Mouse (Mus musculus) urinary bladder, adult 2 months (tissue): ENCODE data around the gene Olfr557. TPM values are rescaled to one million over a fixed set of nuclear protein-coding genes. Genes with fewer than 3 reads are reported as not detected.

ENCODE experiments used
- DNase-seq: peaks from one replicate; pipeline ENCODE4 v3.0.0; 2022; ENCODE audit warnings: low spot score
- polyA plus RNA-seq: library from polyadenylated mRNA; depleted of rRNA; stranded (reverse); fragments of >200 nt; gene quantifications from 2 replicates; pipeline ENCODE4 v1.2.3, GENCODE M21; 2012; rRNA removed

The Olfr557 gene
- polyA plus RNA-seq = not detected in 2 replicates

DNA sequence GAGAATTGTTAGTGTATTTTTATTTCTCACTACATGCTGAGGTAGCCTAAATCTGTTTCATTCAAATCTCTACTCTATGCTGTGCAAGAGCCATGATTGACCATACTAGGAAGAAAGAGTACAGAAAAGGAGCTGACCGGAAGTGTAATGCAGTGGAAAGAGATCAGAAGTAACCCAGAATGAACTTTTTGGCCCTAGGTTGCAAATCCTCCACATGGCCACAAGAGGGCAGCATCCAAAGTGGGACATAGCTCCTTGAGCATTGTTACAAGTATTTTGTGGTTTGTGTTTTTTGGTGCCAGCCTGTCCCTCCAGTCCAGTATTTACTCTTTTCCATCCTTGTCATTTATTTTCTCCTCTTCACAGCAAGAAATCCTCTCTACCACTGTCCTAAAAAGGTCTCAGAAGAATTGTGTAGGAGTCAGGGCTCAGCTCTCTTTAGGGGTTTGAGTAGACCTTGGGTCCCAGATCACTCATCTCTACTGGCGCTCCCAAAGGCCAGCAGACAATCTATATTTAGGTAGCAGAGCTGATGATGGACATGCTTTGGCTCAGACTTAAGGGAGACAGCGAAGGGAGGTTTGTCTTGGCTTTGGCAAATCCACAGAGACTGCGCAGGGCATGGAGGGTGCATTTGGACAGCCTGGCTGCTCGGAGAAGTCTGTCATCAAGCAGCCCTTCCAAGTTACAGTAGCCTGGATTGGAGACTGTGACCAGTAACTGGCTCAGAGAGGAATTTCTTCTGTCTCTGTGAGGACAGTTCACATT, at the start of gene Olfr557:
Olfr557 (plus strand) TSS at position 553 of the 768 bp plus-strand sequence.
- no peak for DNase-seq

DNA sequence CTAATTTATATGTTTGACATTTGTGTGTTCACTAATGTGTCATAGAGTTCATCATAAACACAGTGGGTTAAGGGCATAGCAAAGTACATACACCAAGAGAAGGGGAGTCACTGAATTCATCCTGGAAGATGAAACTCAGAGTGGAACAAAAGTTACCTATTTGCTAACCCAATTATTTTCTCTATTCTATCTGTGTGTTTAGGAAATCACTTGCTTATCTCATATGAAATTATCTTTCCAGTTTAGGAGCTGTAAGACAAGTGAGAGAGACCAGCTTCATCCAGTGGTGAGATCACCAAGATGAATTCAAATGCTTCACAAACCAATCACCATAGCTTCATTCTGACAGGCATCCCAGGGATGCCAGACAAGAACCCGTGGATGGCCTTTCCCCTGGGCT, 37.2 kb upstream of the Olfr557 start, which contains the start of gene Olfr555:
Olfr555 (plus strand) TSS at position 301 of the 400 bp plus-strand sequence.
- DNase-seq = no peak

DNA sequence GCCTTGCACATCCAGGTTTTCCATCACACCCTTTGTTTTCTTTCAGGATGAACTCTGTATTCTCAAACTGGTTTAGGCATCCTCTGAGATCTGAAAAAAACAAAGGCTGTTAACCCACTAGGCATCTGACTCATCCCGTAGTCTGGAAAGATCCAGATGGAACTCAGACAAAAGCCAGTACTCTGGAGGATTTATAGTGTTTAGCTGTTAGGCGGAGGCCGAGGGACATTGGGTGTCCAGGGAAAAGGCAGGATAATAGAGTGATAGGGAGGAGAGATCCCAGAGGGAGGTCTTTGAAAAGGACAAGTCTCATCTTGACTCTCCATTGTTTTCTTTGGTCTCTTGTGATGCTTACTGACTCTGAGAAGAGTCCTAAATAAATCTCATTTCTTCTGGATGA, 31.1 kb upstream of the Olfr557 start, which contains the start of gene Olfr556:
Olfr556 (plus strand) TSS at position 301 of the 400 bp plus-strand sequence.
- no peak for DNase-seq

DNA sequence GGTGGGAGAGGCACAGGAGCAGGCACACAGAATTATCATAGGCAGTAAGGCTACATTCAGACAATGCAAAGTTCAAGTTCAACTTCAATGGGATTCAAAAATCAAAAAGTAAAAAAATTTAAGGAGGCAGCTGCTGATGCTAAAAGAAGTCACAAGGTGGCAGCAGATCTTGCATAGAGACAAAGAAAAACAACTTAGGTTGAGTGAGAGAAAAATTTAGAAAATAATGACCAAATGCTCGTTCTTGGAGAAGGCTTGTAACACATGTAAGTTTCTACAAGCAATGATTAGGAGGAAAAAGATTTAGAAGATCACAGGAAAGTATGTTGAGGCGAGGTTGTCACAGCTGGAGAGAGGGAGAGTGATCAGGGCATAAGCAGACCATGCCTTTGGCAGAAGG, 30.3 kb upstream of the Olfr557 start:
- DNase-seq = no peak

DNA sequence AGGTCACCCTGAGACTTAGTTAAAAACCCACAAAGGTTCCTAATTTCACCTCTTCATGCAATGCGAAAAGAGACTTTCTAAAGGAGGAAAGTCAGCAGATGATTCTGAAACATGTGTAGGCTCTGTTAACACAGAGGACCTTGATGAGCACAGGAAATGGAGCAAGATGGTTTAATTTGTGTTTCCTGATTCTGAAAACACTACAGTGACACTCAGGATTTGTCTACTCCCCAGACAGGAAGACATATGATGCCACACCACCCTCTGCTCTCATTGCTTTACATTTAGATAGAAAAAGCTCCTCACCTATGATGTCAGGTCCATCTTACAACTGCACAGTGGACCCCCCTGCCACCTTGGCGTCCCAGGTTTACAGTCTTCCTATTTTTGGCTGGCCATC, 19.5 kb upstream of the Olfr557 start:
- DNase-seq = no peak

DNA sequence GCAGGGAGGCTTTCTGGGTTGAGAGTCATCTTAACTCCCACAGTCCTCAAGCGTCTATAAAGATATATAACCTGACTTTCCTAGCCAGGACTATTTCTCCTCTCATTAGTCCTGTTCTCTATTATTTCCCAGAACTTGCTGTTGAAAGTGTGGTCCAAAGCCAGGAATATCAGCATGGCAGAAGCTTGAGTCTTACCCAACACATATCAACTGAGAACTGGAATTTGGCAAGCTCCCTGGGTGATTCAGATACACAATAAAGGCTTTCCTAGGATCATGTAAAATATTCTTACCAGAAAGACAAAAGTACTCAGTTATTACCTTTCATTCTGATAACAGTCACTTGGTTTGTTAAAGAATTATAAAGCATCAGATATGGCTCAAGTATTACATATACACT, 13.8 kb upstream of the Olfr557 start:
- no peak for DNase-seq

DNA sequence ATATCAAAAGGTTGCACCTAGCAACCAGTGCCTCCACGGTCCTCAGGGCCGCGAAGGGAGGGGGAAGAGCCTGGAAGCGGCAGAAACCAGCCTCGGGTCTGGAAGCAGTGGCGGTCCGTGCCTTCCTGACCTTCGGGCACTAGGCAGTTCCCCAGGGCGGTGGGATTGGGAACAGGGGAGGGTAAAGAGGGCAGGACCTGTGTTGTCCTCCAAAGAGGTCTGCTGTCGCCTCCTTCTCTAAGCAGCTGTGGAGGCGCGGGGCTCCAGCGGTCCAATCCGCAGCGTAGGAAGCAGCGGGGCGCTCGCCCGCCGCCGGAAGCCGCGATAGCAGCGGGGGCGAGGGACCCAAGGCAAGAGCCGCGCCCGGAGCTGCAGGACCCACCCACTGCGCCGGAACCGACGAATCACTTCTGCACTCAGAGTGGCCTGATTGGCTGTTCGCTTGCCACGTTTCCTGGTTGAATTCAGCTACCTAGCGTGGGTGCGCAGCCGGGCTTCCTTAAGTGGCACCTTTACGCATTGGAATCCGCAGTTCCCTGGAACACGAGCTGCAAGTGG, 8.7 kb upstream of the Olfr557 start, which contains the start of gene Trim68:
Trim68 (minus strand) TSS at position 384 of the 558 bp plus-strand sequence.
- peak; percentile 82 for DNase-seq

DNA sequence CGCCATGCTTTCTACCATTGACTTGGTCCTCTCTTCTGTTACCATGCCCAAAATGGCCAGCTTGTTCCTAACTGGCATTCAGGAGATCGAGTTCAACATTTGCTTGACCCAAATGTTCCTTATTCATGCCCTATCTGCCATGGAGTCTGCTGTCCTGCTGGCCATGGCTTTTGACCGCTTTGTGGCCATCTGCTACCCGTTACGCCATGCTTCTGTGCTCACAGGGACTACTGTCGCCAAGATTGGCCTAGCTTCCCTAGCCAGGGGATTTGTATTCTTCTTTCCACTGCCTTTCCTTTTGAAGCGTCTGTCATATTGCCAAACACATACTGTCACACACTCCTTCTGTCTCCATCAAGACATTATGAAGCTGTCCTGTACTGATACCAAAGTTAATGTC, 2.8 kb downstream of the Olfr557 start:
- no peak for DNase-seq

DNA sequence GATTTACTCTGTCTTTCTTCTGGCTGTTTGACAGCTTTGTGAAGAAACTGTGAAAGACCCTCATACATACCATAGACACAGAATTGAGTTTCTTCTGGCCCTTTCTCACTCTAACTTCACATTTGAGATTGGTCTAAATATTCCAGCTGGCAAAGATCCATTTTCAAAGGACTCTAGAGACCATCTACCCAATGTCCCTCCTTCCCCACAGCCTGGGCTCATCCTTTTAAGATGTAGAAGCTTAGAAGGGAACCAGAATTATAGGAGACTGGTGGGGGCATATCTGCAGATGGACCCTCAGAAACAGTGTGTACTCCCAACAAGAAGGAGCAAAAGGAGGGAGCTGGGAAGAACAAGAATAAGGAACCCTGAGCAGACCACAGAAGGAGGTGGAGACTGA, 6.2 kb downstream of the Olfr557 start, which contains the start of gene Olfr558:
Olfr558 (plus strand) TSS at position 301 of the 400 bp plus-strand sequence.
- DNase-seq = no peak

DNA sequence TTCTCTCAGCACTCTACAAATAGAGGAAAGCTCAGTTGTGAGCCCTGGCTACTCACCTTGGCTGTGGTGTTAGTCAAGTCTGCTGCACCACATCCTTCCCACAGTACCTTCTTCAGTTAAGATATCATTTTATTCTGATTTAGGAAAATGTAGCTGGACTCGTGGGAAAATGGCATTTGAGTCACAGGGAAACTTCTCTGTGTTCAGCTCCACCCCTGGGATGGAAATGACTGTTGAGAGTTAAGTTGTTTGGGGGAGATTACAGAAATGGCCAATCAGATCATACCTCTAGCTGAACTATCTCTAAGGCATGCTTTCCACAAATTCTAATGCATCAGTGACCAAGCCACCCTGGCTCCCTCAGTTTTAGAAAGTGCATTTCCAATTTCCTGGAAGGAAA, 23.3 kb downstream of the Olfr557 start, which contains the start of gene Olfr33:
Olfr33 (minus strand) TSS at position 101 of the 400 bp plus-strand sequence.
- DNase-seq = no peak

DNA sequence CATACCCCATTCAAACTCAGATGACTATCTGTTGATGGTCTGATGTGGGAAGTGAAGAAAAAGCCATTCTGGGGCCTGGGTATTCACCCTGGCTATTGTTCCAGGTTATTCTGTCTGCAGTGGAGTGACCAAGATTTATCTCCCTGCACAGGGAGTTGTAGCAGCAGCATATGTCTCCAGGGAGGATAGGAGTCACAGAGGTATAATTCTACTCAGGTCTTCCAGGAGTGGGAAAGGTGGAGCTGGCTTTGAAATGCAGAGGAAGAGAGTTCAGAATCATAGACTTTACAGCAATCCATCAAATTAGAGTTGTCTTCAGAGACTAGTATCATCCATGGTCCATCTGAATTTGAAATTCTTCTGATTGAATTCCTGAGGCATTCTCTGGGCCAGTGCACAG, 31.7 kb downstream of the Olfr557 start, which contains the start of gene Olfr559:
Olfr559 (minus strand) TSS at position 101 of the 400 bp plus-strand sequence.
- no peak for DNase-seq

DNA sequence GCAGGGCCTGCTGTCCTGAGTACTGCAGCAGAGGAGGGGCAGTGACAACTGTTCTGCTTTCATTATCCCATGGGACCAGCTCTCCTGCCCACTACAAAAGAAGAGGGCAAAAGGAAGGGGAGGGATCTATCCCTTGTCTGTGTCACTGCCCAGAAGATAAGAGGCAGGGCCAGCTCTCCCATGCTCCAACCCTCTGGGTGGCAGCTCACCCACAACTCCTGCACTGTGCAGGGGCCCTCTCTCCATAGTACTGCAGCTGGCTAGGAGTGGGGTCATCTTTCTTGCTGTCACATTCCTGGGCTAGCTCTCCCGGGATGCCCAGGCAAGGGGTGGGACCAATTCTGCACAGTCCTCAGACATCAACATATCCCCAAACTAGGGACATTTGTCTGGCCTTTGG, 38.1 kb downstream of the Olfr557 start:
- no peak for DNase-seq

DNA sequence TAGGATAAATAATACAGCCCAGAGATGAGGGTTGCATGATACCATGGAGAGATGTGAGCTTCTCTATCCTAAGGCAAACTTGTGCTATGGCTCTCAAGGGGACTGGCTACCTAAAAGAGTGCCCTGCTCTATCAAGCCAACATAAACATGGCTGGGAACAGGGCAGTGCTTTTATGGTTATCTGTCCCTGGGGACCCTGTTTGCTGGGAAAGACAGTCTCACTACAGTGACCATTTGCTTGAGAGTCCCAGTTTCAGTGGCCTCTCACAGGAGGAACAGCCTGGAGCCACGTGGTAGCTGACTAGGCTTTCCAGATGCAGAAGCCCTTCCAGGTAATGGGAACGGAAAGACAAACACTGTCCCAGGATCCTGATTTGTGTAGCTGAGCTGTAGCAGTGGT, 42.0 kb downstream of the Olfr557 start:
- DNase-seq = no peak

Other genes with a start within 250 kb of the Olfr557 start
- gene Olfr543, start 214.2 kb upstream of the Olfr557 start, polyA plus RNA-seq = not detected in 2 replicates
- not detected in 2 replicates for gene Olfr544, start 207.6 kb upstream of the Olfr557 start, polyA plus RNA-seq
- gene Olfr545, start 196.3 kb upstream of the Olfr557 start, polyA plus RNA-seq = not detected in 2 replicates
- gene Olfr547, start 161.2 kb upstream of the Olfr557 start, polyA plus RNA-seq = not detected in 2 replicates
- not detected in 2 replicates for gene Olfr548-ps1, start 155.0 kb upstream of the Olfr557 start, polyA plus RNA-seq
- not detected in 2 replicates for gene Olfr549, start 146.0 kb upstream of the Olfr557 start, polyA plus RNA-seq
- 12.9 and 14.2 TPM in 2 replicates for gene Trim21, start 130.4 kb upstream of the Olfr557 start, polyA plus RNA-seq
- gene Olfr550, start 124.5 kb upstream of the Olfr557 start, polyA plus RNA-seq = not detected in 2 replicates
- gene Olfr551, start 104.0 kb upstream of the Olfr557 start, polyA plus RNA-seq = not detected in 2 replicates
- not detected in 2 replicates for gene Olfr552, start 98.1 kb upstream of the Olfr557 start, polyA plus RNA-seq
- gene Olfr553, start 77.7 kb upstream of the Olfr557 start, polyA plus RNA-seq = not detected in 2 replicates
- not detected in 2 replicates for gene Olfr554, start 57.5 kb upstream of the Olfr557 start, polyA plus RNA-seq
- gene Olfr555, start 37.1 kb upstream of the Olfr557 start, polyA plus RNA-seq = not detected in 2 replicates
- gene Olfr556, start 31.0 kb upstream of the Olfr557 start, polyA plus RNA-seq = not detected in 2 replicates
- gene Trim68, start 8.6 kb upstream of the Olfr557 start, polyA plus RNA-seq = 75.3 and 99.1 TPM in 2 replicates
- 1.3 and 1.4 TPM in 2 replicates for gene Olfr558, start 6.3 kb downstream of the Olfr557 start, polyA plus RNA-seq
- gene Olfr33, start 23.2 kb downstream of the Olfr557 start, polyA plus RNA-seq = not detected in 2 replicates
- not detected in 2 replicates for gene Olfr559, start 31.6 kb downstream of the Olfr557 start, polyA plus RNA-seq
- 0.03 TPM in 1 of 2 replicates, not detected in the other for gene Olfr560, start 63.5 kb downstream of the Olfr557 start, polyA plus RNA-seq
- gene Olfr78, start 63.6 kb downstream of the Olfr557 start, polyA plus RNA-seq = 1.0 and 1.4 TPM in 2 replicates
- gene Olfr561, start 75.3 kb downstream of the Olfr557 start, polyA plus RNA-seq = not detected in 2 replicates
- not detected in 2 replicates for gene Olfr564, start 107.6 kb downstream of the Olfr557 start, polyA plus RNA-seq
- not detected in 2 replicates for gene Olfr566, start 162.9 kb downstream of the Olfr557 start, polyA plus RNA-seq
- gene Olfr568, start 181.2 kb downstream of the Olfr557 start, polyA plus RNA-seq = not detected in 2 replicates
- not detected in 2 replicates for gene Olfr569, start 195.0 kb downstream of the Olfr557 start, polyA plus RNA-seq
- gene Olfr570, start 198.7 kb downstream of the Olfr557 start, polyA plus RNA-seq = not detected in 2 replicates
- not detected in 2 replicates for gene Olfr571, start 221.6 kb downstream of the Olfr557 start, polyA plus RNA-seq
- gene Olfr572, start 228.5 kb downstream of the Olfr557 start, polyA plus RNA-seq = not detected in 2 replicates
- gene Olfr573-ps1, start 246.7 kb downstream of the Olfr557 start, polyA plus RNA-seq = not detected in 2 replicates